Mouse (Mus musculus) hematopoietic stem cell, adult 5-6 weeks (primary cell): ENCODE measurements around the gene Ninj2. TPM values are rescaled to one million over a fixed set of nuclear protein-coding genes. Genes with fewer than 3 reads are reported as not detected.
A peak's percentile ranks its signal among the peaks of the same experiment; 100 is the strongest.
"Not testable (repeated sequence)": the region's sequence is repeated elsewhere in the genome, so short reads cannot be mapped to it uniquely, and the experiment has no call there.

Experiments
- ATAC-seq, 2 experiments: fragments of 125-278 bp in 1 of 2; replicated peaks in 1 of 2; 2 replicates each; pipeline ENCODE4 v1.8.0; 2016 to 2017; ENCODE audit warnings: inconsistent platforms in 2 of 2, mild to moderate bottlenecking in 2 of 2, moderate number of reproducible peaks in 2 of 2, low read depth in 1 of 2, moderate TSS enrichment in 1 of 2; ENCODE audit not compliant: low FRiP score in 2 of 2, poor library complexity in 2 of 2, severe bottlenecking in 2 of 2, insufficient read depth in 1 of 2, low TSS enrichment in 1 of 2
- total RNA-seq: library from RNA; stranded (forward); fragments of 172-1452, 232-1000 nt; gene quantifications from 2 replicates; pipeline ENCODE4 v1.2.3, GENCODE M21; 2017

Ninj2 gene
- total RNA-seq, 1 experiment from 2014 or later = not detected

DNA sequence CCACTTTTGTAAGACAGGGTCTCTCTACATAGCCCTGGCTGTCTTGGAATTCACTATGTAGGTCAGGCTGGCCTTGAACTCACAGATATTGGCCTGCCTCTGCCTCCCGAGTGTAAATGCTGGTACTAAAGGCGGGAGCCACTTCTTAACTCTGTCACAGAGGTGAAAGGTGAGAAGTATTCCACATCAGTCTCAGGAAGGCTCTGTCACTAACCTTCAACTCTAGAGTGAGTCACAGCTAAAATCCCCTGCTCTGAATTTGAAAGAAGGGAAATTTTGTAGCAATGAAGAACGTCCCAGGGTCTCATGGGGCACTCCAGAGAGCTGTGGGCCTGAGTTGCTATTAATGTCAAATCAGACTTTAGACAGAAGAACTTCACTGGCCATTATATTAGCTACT lies 7.3 kb upstream of the Ninj2 start:
- no peak for ATAC-seq

DNA sequence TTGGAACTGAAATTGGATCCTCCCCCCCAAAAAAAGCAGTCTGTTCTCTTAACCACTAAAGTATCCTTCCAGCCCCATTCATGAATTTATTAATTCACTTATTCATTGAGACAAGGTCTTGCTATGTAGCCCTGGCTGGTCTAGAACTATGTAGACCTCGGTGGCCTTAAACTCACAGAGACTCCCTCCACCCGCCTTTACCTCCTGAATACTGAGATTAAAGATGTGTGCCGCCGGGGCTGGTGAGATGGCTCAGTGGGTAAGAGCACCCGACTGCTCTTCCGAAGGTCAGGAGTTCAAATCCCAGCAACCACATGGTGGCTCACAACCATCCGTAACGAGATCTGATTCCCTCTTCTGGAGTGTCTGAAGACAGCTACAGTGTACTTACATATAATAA lies 6.1 kb upstream of the Ninj2 start:
- ATAC-seq = not testable (repeated sequence)

DNA sequence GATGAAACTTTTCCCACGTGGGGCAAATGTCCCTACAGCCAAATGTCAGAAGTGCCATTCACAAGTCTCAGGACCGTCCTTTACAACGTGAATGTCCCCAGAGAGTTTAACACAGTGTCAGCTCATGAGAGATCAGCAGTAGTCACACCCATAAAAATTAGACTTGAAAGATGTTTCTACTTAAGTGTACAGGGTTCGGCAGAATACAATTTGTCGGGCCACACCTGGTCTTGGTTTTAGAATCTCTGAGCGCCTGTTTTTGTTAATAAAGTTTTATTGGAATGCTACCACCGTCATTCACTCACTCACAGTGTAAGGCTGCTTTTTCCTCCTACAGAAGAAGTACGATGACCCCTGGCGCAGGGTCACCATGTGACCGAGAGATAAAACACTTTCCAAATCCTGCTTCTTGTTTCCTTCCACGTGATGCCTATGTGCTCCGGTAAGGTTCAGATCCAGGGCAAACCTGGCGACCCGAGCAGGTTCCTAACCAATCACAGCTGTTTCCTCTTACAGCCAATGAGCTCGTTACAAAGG lies 2.4 kb upstream of the Ninj2 start:
- ATAC-seq = no peak

DNA sequence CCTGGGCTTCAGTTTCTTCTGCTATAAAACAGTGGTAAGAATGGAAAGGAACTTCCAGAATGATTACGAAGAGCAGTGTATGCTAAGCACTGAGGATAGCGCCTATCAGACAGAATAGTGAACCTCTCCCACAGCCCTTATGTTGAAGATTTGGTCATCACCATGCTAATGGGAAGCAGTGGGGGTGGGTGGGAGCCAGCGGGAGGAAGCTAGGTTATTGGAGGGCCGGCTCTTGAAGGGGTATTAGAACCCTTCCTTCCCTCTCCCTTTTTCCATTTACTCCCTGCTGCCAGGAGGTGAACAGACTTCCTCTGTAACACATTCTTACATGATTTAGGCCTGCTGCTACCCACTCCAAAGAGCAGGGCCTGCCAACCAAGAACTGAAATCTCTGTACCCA lies 1.2 kb upstream of the Ninj2 start:
- no peak for ATAC-seq

DNA sequence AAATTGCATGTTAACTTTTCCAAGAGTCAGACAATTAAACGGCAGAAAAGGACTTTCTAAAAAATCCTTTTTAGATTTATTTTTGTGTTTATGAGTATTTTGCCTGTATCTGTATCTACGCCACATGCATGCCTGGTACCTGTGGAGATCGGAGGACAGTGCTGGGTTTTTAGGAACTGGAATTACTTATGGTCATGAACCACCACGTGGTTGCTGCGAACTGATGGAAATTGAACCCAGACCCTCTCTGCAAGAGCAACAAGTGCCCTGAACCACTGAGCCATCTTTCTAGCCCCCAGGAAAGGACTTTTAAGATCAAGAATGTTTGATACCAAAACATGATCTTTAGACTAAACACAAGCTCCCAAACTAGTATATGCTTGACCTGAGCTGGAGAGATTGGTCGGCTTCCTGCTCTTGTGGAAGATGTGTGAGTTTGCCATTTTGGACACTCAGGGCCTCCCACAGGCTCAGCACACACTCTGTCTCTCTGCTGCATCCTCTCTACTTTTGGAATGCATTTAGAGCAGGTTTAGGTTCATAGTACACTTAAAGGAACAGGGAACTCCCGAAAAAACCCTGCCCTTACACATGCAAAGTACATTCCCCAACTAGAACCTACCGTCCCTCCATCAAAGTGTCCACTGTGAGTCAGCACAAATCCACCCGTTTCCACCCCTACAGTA lies 1.1 kb downstream of the Ninj2 start:
- no peak for ATAC-seq

DNA sequence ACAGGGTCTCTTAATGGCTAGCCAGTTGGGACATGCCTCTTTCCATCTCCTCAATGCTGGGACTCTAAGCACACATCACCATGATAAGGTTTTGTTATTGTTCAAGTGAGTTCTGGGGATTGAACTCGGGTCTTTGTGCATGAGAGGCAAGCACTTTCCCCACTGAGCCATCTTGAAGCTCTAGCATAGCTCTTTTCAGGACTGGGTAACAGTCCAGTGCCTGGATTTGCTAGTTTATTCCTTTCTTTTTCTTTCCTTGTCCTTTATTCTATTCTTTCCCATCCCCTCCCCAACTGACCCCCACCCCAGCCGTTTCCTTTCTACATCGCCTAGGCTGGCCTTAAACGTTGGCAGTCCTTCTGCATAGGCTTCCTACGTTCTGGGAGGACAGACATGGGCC lies 1.9 kb downstream of the Ninj2 start:
- ATAC-seq = no peak

DNA sequence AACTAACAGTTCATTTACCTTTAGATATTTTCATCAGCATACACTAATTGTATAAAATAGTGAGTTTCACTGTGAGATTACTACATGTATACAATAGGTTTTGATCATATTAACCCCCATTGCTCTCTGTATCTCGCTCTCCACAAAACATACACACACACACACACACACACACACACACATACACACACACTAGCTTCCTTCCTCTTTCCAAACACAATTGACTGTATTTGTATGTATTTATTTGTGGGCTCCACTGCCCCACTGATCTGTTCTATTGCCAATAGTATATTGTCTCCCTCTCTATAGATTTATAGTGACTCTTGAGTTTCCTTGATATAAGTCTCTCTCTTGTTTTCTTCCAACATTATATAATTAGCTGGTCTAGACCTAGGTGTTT lies 2.4 kb downstream of the Ninj2 start:
- no peak for ATAC-seq

DNA sequence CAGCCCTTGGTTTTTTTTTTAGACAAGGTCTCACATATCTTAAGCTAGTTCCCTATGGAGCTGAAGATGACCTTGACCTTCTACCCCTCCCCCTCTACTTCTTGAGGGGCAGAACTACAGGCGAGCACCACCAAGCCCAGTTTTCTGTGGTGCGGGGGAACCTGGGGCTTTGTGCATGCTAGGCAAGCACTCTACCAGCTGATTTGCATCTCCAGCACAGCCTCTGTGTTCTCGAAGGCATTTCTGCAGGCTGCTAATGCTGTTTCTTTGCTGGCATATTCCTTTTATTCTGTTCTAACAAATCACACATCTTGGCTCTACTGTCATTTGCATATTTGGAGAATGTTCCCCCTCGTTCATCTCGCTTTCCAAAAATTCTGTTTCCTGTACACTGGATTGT lies 6.2 kb downstream of the Ninj2 start:
- ATAC-seq = no peak

DNA sequence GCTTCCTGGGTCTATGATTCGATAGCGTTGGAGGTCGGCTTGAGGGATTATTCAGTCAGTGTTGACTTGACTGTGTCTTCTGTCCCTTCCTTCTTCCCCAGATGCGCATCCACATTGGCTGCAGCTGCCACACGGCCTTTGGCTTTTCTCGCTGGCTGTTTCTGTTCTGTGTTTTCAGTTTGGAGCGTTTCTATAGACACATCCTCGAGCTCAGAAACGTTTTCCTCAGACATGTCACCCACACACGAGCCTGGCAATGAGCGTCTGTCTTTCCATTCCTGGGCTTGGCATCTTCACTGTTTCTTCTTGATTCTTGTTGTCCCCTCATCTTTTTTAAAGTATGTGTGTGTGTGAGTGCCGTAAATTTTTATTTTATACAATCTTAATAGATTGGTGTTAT lies 8.1 kb downstream of the Ninj2 start:
- no peak for ATAC-seq

DNA sequence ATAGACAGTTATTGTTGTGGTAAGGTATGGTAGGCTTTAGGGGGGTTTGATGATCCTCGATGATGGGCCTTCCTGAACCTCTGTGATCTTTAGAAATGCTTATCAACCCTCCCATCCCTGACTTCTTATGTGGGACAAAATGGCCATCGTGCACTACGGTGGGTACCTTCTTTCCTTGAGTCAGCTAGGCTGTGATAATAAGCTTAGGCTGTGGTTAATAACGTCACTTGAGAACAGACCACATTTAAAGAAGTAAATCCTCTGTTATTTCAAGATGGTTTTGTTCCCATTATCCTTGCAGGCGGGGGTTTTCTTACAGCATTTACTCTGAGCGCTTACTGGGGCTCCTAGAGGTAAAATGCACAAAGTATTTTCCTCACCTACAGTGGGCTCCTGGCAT lies 8.8 kb downstream of the Ninj2 start:
- ATAC-seq = peak in 1 of 2 experiments; percentile 46; a peak in 1 of 4 replicates

DNA sequence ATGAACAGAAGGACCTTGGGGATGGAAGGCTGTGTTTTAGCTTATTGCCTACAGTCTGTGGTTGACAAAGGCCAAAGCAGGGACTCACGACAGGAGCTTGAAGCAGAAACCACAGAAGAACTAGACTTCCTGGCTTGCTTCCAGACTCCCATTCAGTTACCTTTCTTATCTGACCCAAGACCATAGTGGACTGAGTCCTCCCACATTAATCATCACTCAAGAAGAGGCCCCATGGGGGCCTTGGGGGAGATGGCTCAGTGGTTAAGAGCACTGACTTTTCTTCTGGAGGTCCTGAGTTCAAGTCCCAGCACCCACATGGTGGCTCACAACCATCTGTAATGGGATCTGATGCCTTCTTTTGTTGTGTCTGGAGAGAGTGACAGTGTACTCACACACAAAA lies 10.0 kb downstream of the Ninj2 start:
- ATAC-seq = no peak

DNA sequence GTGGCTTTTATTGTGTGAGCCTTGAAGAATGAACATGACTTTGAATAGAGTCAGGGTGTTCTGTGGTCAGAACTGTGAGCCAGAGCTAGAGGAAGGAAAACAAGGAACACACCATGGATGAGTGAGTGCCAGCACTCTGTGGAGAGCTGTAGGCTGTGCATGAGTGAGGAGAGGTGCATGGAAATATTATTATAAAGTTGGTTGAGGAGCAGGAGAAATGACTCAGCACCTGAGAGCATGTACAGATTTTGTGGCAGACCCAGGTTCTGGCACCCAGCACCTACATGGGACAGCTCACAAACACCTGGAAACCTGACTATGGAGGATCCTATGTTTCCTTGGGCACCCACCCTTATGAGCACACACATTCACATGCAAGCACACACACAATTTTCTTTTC lies 11.9 kb downstream of the Ninj2 start:
- ATAC-seq = no peak; a peak in 1 of 4 replicates

DNA sequence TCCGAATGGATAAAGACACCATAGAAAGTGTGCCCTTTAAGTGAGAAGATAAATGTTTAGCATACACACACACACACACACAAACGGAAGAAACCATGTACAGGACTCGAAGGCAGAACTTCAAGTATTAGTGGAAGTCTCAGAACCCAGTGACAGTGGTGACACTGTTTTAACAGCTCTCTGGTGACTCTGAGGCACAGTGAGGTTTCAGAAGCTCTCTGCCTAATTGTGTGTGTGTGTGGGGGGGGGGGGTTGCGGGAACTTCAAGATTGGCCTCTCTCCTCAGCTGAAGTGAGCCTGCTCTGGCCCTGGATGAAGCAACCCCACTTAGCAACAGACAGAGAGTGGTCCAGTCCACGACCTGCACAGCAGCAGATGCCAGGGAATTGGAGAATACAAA lies 14.4 kb downstream of the Ninj2 start:
- no peak for ATAC-seq

DNA sequence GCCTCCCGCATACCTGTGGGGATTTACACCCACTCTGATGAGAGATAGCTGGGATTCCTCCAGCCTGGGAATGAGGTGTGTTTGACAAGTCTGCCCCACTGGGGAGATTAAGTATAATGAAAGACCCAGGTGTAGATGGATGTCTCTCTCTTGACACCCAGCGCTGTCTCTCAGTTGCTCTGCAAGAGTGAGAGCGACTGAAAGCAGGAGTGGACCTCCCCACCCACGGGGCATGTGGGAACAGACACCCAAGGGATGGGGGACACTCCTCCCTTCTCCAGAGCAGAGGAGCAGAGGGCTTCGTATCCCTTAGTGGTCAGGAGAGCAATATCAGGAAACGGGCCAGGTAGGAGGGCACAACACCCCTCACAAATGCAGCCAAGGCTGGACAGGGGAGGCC lies 14.9 kb downstream of the Ninj2 start:
- ATAC-seq = no peak

DNA sequence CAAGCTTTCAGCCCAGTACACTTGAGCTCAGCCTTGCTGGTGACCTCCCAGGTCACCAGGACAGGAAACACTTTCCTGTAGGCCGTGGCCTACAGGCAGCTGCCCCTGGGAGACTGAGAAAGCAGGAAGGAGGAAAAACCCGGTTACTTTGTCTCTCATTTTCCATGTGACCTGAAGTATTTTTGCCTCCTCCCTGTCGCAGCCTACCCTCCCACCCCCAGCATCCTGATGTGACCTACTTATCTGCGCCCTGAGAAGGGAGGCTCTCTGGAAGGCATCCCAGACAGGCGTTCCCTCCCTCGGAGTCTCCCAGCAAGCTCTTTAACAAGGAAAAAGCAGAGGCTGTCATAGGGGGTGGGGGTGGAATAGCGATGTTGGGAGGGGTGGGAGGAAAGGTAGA lies 16.0 kb downstream of the Ninj2 start:
- ATAC-seq = no peak

DNA sequence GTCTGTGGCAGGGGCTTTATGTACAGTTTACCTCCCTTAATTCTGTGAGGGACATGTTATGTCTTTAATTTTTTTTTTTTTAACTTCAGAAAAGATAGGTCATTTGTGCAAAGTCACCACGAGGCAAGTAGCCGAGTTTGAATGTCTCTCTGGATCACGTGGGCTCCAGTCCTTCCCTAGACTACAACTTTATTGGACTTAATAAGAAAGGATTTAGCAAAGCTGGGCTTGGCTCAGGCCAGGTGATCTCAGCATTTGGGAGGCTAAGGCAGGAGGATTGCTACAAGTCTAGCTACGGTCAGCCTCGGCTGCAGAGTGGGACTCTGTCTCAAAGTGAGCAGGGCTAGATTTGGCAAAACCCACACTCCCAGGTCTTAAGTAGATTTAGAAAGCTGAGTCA lies 16.8 kb downstream of the Ninj2 start:
- no peak for ATAC-seq

DNA sequence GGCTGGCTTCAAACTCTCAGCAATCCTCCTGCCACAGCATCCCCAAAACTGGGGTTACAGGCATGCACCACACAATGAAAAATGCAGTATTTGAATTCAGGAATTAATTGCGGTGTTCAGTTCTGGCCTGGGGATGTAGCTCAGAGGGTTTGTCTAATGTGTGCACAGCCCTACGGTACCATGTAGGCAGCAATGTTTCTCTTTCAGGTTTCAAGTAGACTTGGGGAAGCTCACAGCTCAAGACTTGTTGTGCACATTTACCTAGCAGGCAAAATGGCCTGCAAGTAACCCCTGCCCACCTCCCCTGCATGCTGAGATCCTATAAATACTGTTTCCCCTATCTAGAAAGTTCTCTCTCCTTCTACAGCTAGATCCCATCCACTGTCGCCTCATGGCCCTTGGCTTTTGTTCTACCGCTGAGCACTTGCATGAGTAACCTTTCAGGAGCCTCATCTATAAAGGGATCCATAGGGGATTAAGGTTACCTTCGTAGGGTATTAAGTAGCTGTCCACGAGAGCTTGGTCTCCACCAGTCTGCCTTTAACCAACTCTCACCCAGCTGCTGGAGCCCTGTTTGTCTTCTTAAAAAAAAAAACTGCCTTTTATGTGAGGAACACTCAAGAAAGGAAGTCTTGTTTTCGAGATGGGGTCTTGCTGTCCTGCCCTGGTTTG lies 17.7 kb downstream of the Ninj2 start:
- no peak for ATAC-seq

DNA sequence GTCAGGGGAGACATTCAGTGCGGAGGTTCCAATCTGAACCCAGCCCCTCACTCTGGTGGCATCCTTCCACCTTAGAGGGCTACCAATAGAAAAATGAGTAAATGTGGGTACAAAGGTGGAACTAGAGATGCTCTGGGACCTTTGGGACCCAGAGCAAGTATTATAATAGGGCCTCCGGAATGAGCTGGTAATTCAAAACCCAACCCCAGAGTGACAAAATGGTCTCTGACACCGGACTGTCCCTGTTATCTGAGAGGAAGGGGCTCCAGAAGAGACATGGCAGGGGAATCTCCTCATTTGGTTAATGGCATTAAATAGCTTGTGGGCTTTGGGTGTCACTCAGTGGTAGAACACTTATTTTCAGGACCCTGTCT lies 18.2 kb downstream of the Ninj2 start:
- no peak for ATAC-seq
